Mouse (Mus musculus): ENCODE results near the gene Il10rb. TPM values are rescaled to one million over a fixed set of nuclear protein-coding genes. Genes with fewer than 3 reads are reported as not detected.

Gene Il10rb
- polyA plus RNA-seq, 1 experiment = 53.1 TPM

GRCm38 (mm10) chr16:91463836-91464400, 58.0 kb downstream of the Il10rb start:
- H3K4me3 ChIP-seq (replicated peaks; ENCODE audit: extremely low read depth, low read depth, low read length) = no peak overlapping the region

GRCm38 (mm10) chr16:91464594-91465504, 58.9 kb downstream of the Il10rb start:
- Histone ChIP-seq H3K4me1 (ENCODE audit: control insufficient read depth, insufficient read depth, low read length) (peaks cover 12% of the 10 kb centered on the region), H3K4me3 (replicated peaks; ENCODE audit: extremely low read depth, low read depth, low read length) (peak overlapping the region; percentile 69)
- WGBS = 2% methylated on average over 44 of the region's 44 CpGs
- TF ChIP-seq POLR2A (IDR thresholded peaks at IDR 0.05; ENCODE audit: borderline replicate concordance, extremely low read depth, low read depth, low read length) (peak; percentile 77; the same call in 1 of the 2 replicates), CTCF (IDR thresholded peaks at IDR 0.05; ENCODE audit: insufficient read depth, low read length) (no peak)
- peak; percentile 83 for DNase-seq

More at GRCm38 (mm10) chr16:91463836-91464400, 58.0 kb downstream of the Il10rb start:
- WGBS = 67% methylated on average over 4 of the region's 4 CpGs
- no peak for TF ChIP-seq CTCF (IDR thresholded peaks at IDR 0.05; ENCODE audit: insufficient read depth, low read length)
- TF ChIP-seq POLR2A (IDR thresholded peaks at IDR 0.05; ENCODE audit: borderline replicate concordance, extremely low read depth, low read depth, low read length) = no peak
- H3K4me1 ChIP-seq (ENCODE audit: control insufficient read depth, insufficient read depth, low read length) = peaks cover 15% of the 10 kb centered on the region
- DNase-seq = no peak

DNA sequence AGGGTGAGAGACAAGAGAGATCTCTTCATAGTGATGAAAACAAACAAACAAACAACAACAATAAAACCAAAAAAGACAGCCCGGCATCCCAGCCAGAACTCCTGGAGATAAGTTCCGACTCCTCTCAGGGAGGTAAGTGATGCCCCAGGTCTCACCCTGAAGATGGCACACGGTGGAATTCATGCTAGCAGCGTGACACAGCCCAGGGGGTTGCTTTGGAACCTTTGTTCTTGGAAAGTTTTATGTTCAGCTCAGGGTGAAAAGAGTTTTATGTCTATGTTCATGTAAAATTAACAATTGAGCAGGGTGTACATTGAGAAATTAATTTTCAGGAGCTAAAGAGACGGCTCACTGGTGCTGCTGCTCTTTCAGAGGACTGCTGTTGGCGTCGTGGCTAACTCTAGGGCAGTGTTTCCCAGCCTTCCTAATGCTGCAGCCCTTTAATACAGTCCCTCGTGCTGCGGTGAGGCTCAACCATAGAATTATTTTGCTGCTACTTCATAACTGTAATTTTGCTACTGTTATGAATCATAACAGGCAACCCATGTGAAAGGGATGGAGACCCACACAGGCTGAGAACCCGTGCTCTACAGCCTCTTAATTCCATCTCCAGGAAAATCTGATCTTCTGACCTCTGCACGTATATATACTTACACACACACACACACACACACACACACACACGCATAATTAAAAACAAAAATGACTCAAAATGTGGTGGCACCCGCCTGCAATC, 59.7 kb downstream of the Il10rb start:
- Histone ChIP-seq H3K4me3 (replicated peaks; ENCODE audit: extremely low read depth, low read depth, low read length) (peak overlapping the region; percentile 62), H3K4me1 (ENCODE audit: control insufficient read depth, insufficient read depth, low read length) (peaks cover 13% of the 10 kb centered on the region)
- 36% methylated on average over 13 of the region's 13 CpGs for WGBS
- TF ChIP-seq POLR2A (IDR thresholded peaks at IDR 0.05; ENCODE audit: borderline replicate concordance, extremely low read depth, low read depth, low read length) = no peak
- no peak for TF ChIP-seq CTCF (IDR thresholded peaks at IDR 0.05; ENCODE audit: insufficient read depth, low read length)
- DNase-seq = no peak

DNA sequence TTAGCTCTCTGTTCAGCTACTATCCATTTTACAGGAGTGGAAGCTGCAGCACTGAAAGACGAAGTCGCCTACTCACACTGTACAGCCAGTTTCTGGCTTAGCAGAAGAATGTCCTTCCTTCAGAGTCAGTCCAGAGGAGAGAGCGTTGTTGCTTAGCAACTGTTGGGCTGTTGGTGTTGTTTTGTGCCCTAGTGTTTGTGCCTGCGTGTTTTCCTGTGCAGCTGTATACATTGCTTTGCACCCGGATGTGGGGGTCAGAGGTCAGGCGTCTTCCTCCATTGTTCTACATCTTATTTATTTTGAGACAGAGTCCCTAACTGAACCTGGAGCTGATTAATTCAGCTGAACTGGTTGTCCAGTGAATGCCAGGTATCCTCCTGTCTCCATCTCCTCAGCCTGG, 60.6 kb downstream of the Il10rb start:
- 37% methylated on average over 6 of the region's 6 CpGs for WGBS
- Histone ChIP-seq H3K4me1 (ENCODE audit: control insufficient read depth, insufficient read depth, low read length) (peaks cover 15% of the 10 kb centered on the region), H3K4me3 (replicated peaks; ENCODE audit: extremely low read depth, low read depth, low read length) (no peak overlapping the region)
- TF ChIP-seq POLR2A (IDR thresholded peaks at IDR 0.05; ENCODE audit: borderline replicate concordance, extremely low read depth, low read depth, low read length) (no peak), CTCF (IDR thresholded peaks at IDR 0.05; ENCODE audit: insufficient read depth, low read length) (no peak)
- no peak for DNase-seq

DNA sequence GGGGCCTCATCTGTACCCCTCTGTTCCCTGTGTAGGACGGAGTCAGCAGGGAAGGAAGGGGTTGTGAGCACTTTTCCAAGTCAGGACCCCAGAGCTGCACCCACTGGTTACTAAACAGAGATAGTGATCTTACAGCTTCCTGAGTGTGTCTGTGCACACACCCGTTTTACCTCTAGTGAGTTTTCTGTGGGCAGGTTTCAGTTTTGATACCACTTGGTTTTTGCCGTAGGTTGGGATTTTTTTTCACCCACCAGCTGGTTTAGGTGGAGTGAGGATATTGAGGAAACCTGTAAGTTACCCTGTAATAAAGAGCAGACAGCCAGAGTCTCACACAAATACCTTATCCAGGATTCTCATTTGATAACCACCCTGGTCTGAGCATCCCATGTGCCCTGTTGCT, 64.5 kb downstream of the Il10rb start:
- WGBS = 40% methylated on average over 3 of the region's 3 CpGs

DNA sequence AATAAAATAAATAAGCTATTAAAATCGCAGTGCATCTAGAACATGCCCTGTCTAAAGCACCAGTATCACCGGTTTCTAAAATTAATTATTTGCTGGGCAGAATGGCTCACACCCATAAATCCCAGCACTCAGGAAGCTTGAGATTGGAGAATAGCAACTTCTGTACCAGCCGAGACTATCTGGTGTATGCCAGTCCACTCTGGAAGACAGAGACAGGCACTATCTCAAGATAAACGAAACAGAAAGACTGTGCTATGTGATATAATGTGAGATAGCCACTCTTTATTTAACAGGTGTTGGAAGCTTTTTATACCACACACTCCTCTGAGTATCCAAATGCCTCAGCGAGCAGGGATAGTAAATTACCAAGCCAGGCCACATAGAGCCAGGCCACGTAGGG, 65.5 kb downstream of the Il10rb start:
- no peak for DNase-seq
- Histone ChIP-seq H3K4me3 (replicated peaks; ENCODE audit: extremely low read depth, low read depth, low read length) (no peak overlapping the region), H3K4me1 (ENCODE audit: control insufficient read depth, insufficient read depth, low read length) (peaks cover 7% of the 10 kb centered on the region; the same call in 1 of the 2 replicates)
- TF ChIP-seq POLR2A (IDR thresholded peaks at IDR 0.05; ENCODE audit: borderline replicate concordance, extremely low read depth, low read depth, low read length) (no peak), CTCF (IDR thresholded peaks at IDR 0.05; ENCODE audit: insufficient read depth, low read length) (no peak)
- 78% methylated on average over 6 of the region's 6 CpGs for WGBS

More for the DNA sequence above, 64.5 kb downstream of the Il10rb start:
- Histone ChIP-seq H3K4me1 (ENCODE audit: control insufficient read depth, insufficient read depth, low read length) (peaks cover 14% of the 10 kb centered on the region), H3K4me3 (replicated peaks; ENCODE audit: extremely low read depth, low read depth, low read length) (no peak overlapping the region)
- no peak for TF ChIP-seq CTCF (IDR thresholded peaks at IDR 0.05; ENCODE audit: insufficient read depth, low read length)
- no peak for TF ChIP-seq POLR2A (IDR thresholded peaks at IDR 0.05; ENCODE audit: borderline replicate concordance, extremely low read depth, low read depth, low read length)
- no peak for DNase-seq

Other genes starting within 250 kb of the Il10rb start
- not detected in 2 replicates for gene Olig2, start 180.7 kb upstream of the Il10rb start, polyA plus RNA-seq (2012; rRNA removed)
- gene Olig1, start 136.4 kb upstream of the Il10rb start, polyA plus RNA-seq (2012; rRNA removed) = 0.05 and 0.25 TPM in 2 replicates
- gene Ifnar2, start 33.4 kb upstream of the Il10rb start, polyA plus RNA-seq (2012; rRNA removed) = 91.2 and 96.3 TPM in 2 replicates
- gene Gm21970, start 14.4 kb upstream of the Il10rb start, polyA plus RNA-seq (2012; rRNA removed) = not detected in 2 replicates
- gene Ifnar1, start 79.1 kb downstream of the Il10rb start, polyA plus RNA-seq (2012; rRNA removed) = 25.0 and 29.7 TPM in 2 replicates
- 32.4 and 37.9 TPM in 2 replicates for gene Ifngr2, start 140.9 kb downstream of the Il10rb start, polyA plus RNA-seq (2012; rRNA removed)
- gene Tmem50b, start 191.6 kb downstream of the Il10rb start, polyA plus RNA-seq (2012; rRNA removed) = 87.2 and 111 TPM in 2 replicates
- gene Dnajc28, start 212.9 kb downstream of the Il10rb start, polyA plus RNA-seq (2012; rRNA removed) = 1.3 and 1.7 TPM in 2 replicates
- gene Gart, start 240.8 kb downstream of the Il10rb start, polyA plus RNA-seq (2012; rRNA removed) = 19.1 and 29.5 TPM in 2 replicates
- 144 and 200 TPM in 2 replicates for gene Son, start 241.3 kb downstream of the Il10rb start, polyA plus RNA-seq (2012; rRNA removed)

All from lung, adult 2 months (tissue).